Mouse (Mus musculus): ENCODE data around the gene Arhgef28. TPM values are rescaled to one million over a fixed set of nuclear protein-coding genes. Genes with fewer than 3 reads are reported as not detected.
"Not testable (repeated sequence)": the region's sequence is repeated elsewhere in the genome, so short reads cannot be mapped to it uniquely, and the experiment has no call there.

Arhgef28 gene
- polyA plus RNA-seq, 2 experiments from 2014 or later: 0.08 TPM; not detected in 1

DNA sequence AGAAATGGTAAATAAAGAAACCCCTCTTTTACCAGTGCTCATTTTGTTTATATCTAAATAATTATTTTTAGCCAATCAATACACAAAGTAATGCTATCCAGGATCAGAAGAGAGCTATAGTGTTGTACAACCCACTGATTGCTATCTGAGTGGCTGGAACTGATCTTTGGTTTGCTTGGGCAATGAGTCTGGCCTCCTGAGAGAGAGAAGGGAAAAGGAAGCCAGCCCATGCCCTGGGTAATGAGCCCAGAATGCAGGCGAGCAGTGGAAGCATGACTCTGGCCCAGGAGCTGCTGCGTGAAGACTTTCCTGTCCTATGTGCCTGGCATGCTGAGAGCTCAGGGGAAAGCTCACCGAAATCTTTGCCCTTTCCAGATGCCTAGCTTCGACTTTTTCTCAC is 83.5 kb downstream of the Arhgef28 start:
- no peak for ATAC-seq

GRCm38 (mm10) chr13:98121993-98122392 is 84.2 kb downstream of the Arhgef28 start:
- ATAC-seq: no peak

DNA sequence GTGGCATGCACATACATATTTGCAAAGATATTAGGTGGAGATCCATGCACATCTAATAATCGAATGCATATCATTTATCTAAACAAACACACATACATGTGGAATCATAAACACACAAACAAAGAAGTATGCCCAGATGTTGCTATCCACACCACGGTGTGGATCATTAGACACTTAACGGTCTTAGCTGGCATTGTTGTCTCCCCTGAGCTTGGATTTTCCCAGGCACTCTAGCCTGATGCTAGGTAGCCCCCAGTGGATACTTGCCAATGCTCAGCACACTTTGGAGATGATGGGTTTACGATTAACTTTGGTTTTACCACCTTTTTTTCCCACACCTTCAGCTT is 85.1 kb downstream of the Arhgef28 start:
- ATAC-seq: no peak

GRCm38 (mm10) chr13:98120356-98121123 is 85.7 kb downstream of the Arhgef28 start:
- no peak for ATAC-seq

DNA sequence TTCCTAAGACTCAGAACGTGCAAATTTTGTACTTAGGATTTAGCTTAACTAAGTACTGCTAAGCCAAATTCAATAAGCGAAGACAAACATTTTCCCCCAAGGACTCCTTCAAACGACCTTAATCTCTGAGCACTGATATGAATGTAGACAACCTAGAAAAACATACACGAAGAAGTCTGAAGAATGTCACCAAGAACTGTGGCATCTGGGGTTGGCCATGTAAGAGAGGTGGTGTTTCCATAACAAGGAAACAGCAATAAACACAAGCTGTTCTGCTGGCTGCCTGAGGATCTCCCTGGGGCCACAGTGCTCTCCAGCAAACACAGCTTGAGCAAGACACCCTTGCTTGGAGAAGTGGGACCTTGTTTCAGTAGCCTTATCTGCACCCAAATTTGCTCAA is 87.9 kb downstream of the Arhgef28 start:
- no peak for ATAC-seq

GRCm38 (mm10) chr13:98117566-98118254 is 88.5 kb downstream of the Arhgef28 start:
- no peak for ATAC-seq

DNA sequence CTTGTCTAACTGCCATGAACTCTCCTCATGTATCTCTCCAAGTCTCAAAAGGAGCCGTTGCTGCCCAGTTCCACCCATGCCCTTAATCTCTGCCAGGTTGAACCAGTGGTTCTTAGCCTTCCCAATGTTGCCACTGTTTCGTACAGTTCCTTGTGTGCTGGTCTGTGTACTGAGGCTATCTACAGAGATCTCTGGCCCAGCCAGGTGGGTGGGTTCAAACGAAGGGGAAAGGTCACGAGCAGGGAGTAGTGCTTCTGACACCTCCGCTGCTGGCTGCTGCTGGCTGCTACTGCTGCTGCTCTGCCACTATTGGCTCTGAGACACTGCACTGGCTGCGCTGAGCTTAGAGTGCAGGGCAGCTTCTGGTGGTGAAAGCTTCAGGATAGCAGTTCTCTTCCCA is 90.6 kb downstream of the Arhgef28 start:
- ATAC-seq: no peak

GRCm38 (mm10) chr13:98115051-98115450 is 91.2 kb downstream of the Arhgef28 start:
- no peak for ATAC-seq

DNA sequence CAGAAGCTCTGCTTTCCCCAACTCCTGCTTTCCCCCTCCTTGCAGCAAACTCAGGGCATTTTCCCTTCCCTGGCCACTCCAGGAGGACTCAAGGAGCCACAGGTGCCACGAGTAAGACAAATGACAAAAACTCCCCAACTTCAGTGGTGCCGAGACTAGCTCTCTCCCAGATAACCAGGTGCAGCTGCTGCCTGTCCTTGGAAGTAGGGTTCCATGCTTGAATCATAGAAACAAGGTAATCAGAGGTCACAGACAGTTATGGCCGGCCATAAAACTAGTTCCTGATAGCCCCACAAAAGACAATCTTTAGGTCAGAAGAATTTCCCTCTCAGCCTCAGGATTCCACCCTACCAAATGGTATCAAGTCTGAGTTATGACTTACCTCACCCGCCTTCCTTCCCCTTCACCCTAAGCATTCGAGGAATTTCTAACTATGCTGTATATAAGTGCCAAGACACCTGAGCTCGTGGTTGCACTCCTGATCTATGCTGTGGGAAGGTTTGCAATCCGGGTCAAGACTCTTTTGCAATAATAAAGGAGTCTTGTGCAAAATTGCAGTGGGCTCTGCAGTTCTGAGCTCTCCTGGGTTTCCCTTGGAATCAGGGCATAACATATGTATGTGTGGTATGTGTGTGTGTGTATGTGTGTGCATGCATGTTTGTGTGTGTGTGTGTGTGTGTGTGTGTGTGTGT is 93.3 kb downstream of the Arhgef28 start:
- no peak for ATAC-seq

DNA sequence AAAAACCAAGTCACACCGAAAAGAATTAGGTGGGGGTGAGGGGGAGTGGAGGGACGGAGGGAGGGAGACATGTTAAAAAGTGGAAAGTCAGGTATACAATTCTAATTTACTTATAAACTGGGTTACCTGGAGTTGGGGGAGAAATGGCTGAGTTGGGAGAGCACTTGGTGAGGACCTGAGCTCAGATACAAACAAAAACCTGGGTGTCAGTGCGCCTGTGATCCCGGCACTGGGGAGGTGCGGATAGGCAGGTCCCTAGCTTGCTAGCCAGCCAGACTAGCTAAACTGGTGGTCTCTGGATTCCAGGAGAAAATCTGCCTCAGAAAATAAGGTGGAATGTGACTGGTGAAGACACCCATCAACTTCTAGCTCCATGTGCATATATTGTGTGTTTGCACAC is 94.7 kb downstream of the Arhgef28 start:
- ATAC-seq: no peak

DNA sequence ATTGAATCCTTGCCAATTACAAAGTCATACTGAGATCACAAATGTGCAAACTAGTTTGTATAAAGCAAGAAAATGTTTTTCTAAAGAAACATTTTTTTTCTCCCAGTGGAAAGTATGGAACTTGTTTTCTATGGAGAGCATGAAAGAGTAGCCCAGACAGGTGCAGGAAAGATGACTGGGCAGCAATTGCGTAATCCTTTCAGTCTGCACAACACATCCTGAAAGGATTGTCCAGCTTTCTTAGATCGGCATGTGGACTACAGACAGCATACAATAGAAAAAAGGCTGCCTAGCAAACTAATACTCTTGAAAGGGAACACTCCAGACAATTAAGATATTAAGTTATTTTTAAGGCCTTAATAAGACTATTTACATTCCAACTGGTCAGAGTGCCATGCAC is 95.2 kb downstream of the Arhgef28 start:
- ATAC-seq: no peak

DNA sequence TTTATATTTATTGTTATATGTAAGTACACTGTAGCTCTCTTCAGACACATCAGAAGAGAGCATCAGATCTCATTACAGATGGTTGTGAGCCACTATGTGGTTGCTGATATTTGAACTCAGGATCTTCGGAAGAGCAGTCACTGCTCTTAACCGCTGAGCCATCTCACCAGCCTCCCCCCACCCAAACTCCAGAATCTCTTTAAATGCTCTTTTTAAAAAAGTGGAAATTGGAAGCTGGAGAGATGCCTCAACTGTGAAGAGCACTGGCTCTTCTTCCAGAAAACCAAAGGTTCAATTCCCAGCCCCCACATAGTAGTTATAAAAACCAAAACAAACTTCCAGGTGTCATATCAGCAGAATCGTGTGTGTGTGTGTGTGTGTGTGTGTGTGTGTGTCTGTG is 97.8 kb downstream of the Arhgef28 start:
- not testable (repeated sequence) for ATAC-seq

DNA sequence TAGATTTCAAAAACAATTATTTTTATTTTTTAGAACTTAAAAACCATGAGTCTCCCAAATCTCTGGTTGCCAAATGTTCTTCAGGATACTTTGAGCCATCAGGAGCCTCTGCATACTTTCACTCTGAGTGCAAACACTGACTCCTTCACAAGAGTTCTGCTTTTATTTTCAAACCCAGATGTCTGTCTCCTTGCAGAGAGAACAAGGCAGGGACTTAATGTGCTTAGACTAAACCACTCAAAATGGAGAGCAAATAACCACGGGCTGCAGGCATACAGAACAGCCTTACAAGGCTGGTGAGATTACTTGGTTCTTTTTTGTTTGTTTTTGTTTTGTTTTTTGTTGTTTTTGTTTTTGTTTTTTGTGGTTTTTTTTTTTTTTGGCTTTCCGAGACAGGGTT is 98.6 kb downstream of the Arhgef28 start:
- ATAC-seq: no peak

DNA sequence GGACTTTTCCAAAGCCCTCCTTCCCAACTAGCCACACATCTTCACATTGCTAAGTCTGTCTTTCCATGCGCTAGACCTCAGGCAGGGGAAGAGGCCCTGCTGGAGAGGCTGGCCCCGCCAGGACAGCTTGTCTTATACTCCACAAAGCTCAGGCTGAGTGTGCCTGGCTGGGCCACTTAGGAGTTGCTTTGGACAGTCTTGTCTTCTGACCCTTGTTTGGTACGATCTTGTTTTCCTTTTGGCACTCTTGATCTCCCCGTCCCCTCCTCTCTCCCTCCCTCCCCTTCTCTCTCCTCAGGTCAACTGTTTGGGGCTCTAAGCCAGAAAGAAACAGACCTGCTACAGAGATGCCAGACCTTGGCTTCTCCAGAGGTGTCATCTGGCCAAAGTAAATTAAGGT is 110.3 kb downstream of the Arhgef28 start:
- no peak for ATAC-seq

DNA sequence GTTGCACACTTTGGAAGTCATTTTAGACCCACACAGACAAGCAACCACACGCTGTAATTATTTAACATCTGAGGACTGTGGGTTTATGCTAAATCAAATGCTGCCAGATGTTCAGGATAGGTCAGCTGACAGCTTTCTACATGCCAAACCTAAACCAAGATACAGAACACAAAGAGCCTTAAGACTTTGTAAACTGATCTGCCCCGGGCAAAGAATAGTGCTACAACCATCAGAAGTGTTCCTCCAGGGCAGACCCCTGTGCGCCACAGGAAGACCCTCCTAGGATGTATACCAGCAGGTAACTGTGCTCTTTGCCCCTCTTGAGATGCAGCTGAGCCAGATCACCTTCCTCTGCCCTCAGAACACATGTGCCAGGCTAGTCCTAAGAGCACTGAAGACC is 111.9 kb downstream of the Arhgef28 start:
- ATAC-seq: no peak

DNA sequence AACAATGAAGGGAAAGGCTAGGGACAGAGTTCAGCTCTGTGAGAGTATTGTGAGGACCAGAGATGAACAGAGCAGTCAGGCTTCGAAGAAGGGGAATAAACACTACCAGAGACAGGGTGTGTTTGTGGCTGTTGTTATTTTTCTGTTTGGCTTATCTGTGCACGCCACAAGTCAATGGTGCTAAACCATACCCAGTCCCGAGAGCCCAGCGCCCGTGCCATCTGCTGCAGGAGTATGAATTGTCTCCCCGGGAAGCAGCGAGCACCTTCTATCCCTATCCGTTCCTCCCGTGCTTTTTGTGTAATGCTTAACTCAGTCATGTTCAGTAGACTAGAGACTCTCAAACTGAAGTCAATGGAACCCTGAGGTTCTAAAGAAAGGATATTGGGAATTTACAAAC is 112.8 kb downstream of the Arhgef28 start:
- no peak for ATAC-seq

DNA sequence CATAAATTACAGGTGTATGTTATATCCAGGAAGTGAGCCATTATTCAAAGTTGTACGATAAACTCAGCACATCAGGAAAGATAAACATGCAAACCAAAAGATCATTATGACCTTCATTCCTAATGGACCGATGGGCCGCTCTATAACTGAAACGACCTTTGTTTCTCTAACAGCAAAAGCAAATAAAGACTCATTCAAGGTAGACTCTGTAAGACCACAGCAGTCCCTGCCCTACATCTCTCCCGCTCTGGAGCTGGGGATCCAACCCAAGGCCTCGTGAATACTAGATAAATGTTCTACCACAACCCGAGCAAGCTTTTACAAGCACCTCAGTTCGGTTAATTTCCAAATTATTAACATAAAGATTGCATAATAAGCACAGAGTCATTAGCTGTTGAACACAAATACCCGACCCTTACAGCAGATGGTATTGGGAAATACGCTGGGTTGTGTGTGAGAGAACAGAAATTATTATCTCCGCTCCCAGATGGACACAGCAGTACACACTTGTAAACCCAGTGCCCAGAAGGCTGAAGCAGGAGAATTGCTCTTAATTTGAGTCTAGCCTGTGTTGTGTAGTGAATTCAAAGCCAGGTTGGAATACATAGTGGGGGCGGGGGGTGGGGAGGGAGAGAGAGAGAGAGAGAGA is 113.8 kb downstream of the Arhgef28 start:
- no peak for ATAC-seq

GRCm38 (mm10) chr13:98079640-98080039 is 126.6 kb downstream of the Arhgef28 start:
- ATAC-seq: no peak

- no peak for ATAC-seq
Measured at GRCm38 (mm10) chr13:98078251-98078650, 128.0 kb downstream of the Arhgef28 start.

- ATAC-seq: no peak
Measured at GRCm38 (mm10) chr13:98077216-98077615, 129.0 kb downstream of the Arhgef28 start.

DNA sequence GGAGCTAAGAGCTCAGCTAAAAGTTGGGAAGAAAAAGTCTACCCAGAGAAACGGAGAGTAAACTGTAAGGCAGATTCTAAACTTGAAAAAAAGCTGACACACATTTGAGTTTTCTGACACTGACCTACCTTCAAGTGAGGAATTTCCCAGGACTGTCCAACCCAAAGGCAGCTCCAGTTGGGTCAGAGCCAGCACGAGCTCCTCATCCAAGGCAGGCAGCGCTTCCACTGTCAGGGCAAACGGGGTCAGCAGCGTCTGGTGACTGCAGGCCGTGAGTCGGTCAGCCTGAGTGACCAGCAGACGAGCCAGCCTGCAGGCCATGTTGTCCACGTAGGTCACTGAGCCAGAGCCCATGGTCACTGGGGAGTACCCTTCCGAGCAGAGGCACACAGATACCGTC is 131.4 kb downstream of the Arhgef28 start:
- no peak for ATAC-seq

DNA sequence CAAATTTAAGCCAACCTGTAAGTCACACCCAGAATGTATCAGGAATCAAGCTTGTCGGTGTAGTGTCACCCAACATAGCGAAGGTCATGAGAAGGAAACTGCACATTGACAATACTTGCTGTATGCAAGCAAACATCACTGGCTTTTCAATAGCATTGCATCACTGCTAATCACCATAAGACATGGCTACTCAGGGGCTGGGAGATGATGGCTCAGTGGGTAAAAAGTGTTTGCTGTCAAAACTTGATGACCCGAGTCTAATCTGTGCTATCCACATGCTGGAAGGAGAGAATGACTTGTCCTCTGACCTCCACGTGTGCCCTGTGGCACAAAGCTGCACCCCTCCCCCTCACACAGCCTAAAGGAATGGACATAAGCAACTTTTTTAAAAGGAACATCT is 133.0 kb downstream of the Arhgef28 start:
- no peak for ATAC-seq

GRCm38 (mm10) chr13:98070458-98070857 is 135.8 kb downstream of the Arhgef28 start:
- no peak for ATAC-seq

All from activated CD4-positive, CD25-positive, alpha-beta regulatory T cell, adult 4 months (primary cell).